Mouse (Mus musculus) megakaryocyte, embryonic 14.5 days (primary cell): ENCODE measurements around the gene Cstad.

ENCODE experiments used
- FLI1 ChIP-seq: IDR thresholded peaks from 2 replicates; pipeline ENCODE4 v1.6.1; 2012; ENCODE audit warnings: low read length, inconsistent platforms, mixed read lengths
- GATA1 ChIP-seq: IDR thresholded peaks from 3 replicates; pipeline ENCODE4 v1.6.1; 2012; ENCODE audit warnings: mixed read lengths, low read length, inconsistent platforms, borderline replicate concordance

DNA sequence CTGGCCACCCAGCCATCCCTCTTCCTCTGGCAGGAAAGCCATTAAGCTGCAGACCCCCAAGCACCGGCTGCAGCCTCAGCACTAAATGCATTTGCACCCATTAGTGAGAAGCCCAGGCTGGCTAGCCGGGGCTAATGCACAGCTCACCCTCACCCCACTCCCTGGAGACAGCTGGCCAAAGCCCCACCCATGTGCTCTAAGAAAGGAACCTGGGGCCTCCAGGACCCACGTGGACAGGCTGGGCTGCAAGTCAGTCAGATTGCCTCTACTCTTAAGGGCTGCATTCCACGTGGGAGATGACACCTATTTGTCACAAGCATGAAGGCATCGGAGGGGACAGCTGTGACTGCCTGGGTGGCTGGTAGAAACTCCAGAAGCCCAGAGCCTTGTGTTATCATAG, 48.0 kb downstream of the Cstad start:
- TF ChIP-seq GATA1 (no peak), FLI1 (no peak)
